Mouse (Mus musculus): ENCODE data around the gene Hoxb7. TPM values are rescaled to one million over a fixed set of nuclear protein-coding genes. Genes with fewer than 3 reads are reported as not detected.
A peak's percentile ranks its signal among the peaks of the same experiment; 100 is the strongest.

Gene Hoxb7
- polyA plus RNA-seq, 1 experiment from 2014 or later, result 2.2 TPM

GRCm38 (mm10) chr11:96317608-96318367 is 31.4 kb downstream of the Hoxb7 start, which contains the start of gene Hoxb4:
Gene Hoxb4, plus strand, starts transcription at chr11:96318267.
- Histone ChIP-seq H3K27ac (no peak within 1 kb of the TSS), H3K4me1 (peaks cover 18% of the 10 kb centered on the region), H3K4me3 (peak within 1 kb of the TSS; percentile 37), H3K27me3 (peaks cover 100% of the 10 kb centered on the region), H3K36me3 (no peaks in the 10 kb centered on the region), H3K4me2 (replicated peaks) (peak within 1 kb of the TSS; percentile 58), H3K9me3 (no peaks in the 10 kb centered on the region), H3K9ac (peak within 1 kb of the TSS; percentile 57)
- WGBS, result 3% methylated on average over 28 of the region's 28 CpGs
- ATAC-seq (ENCODE audit: low FRiP score, low read depth), result no peak; the same call in 1 of the 2 replicates

- under 1% methylated on average over 45 of the region's 45 CpGs for WGBS
- peaks cover 18% of the 10 kb centered on the region for H3K4me1 ChIP-seq
- H3K9ac ChIP-seq, result peak overlapping the region; percentile 57
- peaks cover 100% of the 10 kb centered on the region for H3K27me3 ChIP-seq
- peak overlapping the region; percentile 37 for H3K4me3 ChIP-seq
- H3K4me2 ChIP-seq (replicated peaks), result peak overlapping the region; percentile 58
- ATAC-seq (ENCODE audit: low FRiP score, low read depth), result peak; percentile 36; the same call in 1 of the 2 replicates
- H3K36me3 ChIP-seq, result no peaks in the 10 kb centered on the region
- H3K9me3 ChIP-seq, result no peaks in the 10 kb centered on the region
- H3K27ac ChIP-seq, result no peak overlapping the region
Observed at GRCm38 (mm10) chr11:96318368-96319070, 32.1 kb downstream of the Hoxb7 start.

GRCm38 (mm10) chr11:96319071-96319902 is 32.9 kb downstream of the Hoxb7 start:
- H3K4me1 ChIP-seq, result peaks cover 18% of the 10 kb centered on the region
- ATAC-seq (ENCODE audit: low FRiP score, low read depth), result peak; percentile 36; the same call in 1 of the 2 replicates
- whole genome bisulfite sequencing, result under 1% methylated on average over 32 of the region's 34 CpGs

GRCm38 (mm10) chr11:96319910-96320309 is 33.5 kb downstream of the Hoxb7 start:
- WGBS, result under 1% methylated on average over 29 of the region's 29 CpGs
- ATAC-seq (ENCODE audit: low FRiP score, low read depth), result no peak
- Histone ChIP-seq H3K4me1 (peaks cover 15% of the 10 kb centered on the region), H3K36me3 (no peaks in the 10 kb centered on the region), H3K4me3 (peak overlapping the region; percentile 22), H3K27me3 (peaks cover 100% of the 10 kb centered on the region), H3K9ac (0 out of 2 replicates have a peak overlapping the region, but pooled peaks have one; percentile 43), H3K27ac (no peak overlapping the region), H3K9me3 (no peaks in the 10 kb centered on the region), H3K4me2 (replicated peaks) (peak overlapping the region; percentile 58)

More at GRCm38 (mm10) chr11:96319071-96319902, 32.9 kb downstream of the Hoxb7 start:
- peak overlapping the region; percentile 57 for H3K9ac ChIP-seq
- H3K36me3 ChIP-seq, result no peaks in the 10 kb centered on the region
- H3K4me3 ChIP-seq, result peak overlapping the region; percentile 37
- peak overlapping the region; percentile 58 for H3K4me2 ChIP-seq (replicated peaks)
- H3K9me3 ChIP-seq, result no peaks in the 10 kb centered on the region
- H3K27ac ChIP-seq, result no peak overlapping the region
- peaks cover 100% of the 10 kb centered on the region for H3K27me3 ChIP-seq

- H3K9me3 ChIP-seq, result no peaks in the 10 kb centered on the region
- peaks cover 15% of the 10 kb centered on the region for H3K4me1 ChIP-seq
- peaks cover 100% of the 10 kb centered on the region for H3K27me3 ChIP-seq
- no peak overlapping the region for H3K27ac ChIP-seq
- H3K4me2 ChIP-seq (replicated peaks), result no peak overlapping the region
- WGBS, result 8% methylated on average over 17 of the region's 17 CpGs
- H3K4me3 ChIP-seq, result no peak overlapping the region
- no peak overlapping the region for H3K9ac ChIP-seq
- H3K36me3 ChIP-seq, result no peaks in the 10 kb centered on the region
- no peak for ATAC-seq (ENCODE audit: low FRiP score, low read depth)
Observed at GRCm38 (mm10) chr11:96320688-96321087, 34.3 kb downstream of the Hoxb7 start.

- no peak overlapping the region for H3K9ac ChIP-seq
- H3K4me3 ChIP-seq, result no peak overlapping the region
- H3K4me2 ChIP-seq (replicated peaks), result no peak overlapping the region
- WGBS, result 11% methylated on average over 5 of the region's 5 CpGs
- H3K27me3 ChIP-seq, result peaks cover 100% of the 10 kb centered on the region
- no peaks in the 10 kb centered on the region for H3K9me3 ChIP-seq
- no peak for ATAC-seq (ENCODE audit: low FRiP score, low read depth)
- H3K36me3 ChIP-seq, result no peaks in the 10 kb centered on the region
- peaks cover 15% of the 10 kb centered on the region for H3K4me1 ChIP-seq
- no peak overlapping the region for H3K27ac ChIP-seq
Observed at GRCm38 (mm10) chr11:96321846-96322245, 35.4 kb downstream of the Hoxb7 start.

GRCm38 (mm10) chr11:96322738-96323137 is 36.3 kb downstream of the Hoxb7 start:
- no peak overlapping the region for H3K4me3 ChIP-seq

GRCm38 (mm10) chr11:96323154-96323553 is 36.7 kb downstream of the Hoxb7 start, which contains the start of gene Hoxb3:
Gene Hoxb3, plus strand, starts transcription at chr11:96323326.
- Histone ChIP-seq H3K36me3 (no peaks in the 10 kb centered on the region), H3K9me3 (no peaks in the 10 kb centered on the region), H3K27me3 (peaks cover 100% of the 10 kb centered on the region), H3K4me2 (replicated peaks) (no peak within 1 kb of the TSS), H3K9ac (no peak within 1 kb of the TSS), H3K4me3 (no peak within 1 kb of the TSS), H3K4me1 (peaks cover 15% of the 10 kb centered on the region), H3K27ac (no peak within 1 kb of the TSS)
- no peak for ATAC-seq (ENCODE audit: low FRiP score, low read depth)
- 8% methylated on average over 10 of the region's 10 CpGs for WGBS

More at GRCm38 (mm10) chr11:96322738-96323137, 36.3 kb downstream of the Hoxb7 start:
- no peak for ATAC-seq (ENCODE audit: low FRiP score, low read depth)
- 14% methylated on average over 6 of the region's 6 CpGs for WGBS
- H3K27me3 ChIP-seq, result peaks cover 100% of the 10 kb centered on the region
- no peaks in the 10 kb centered on the region for H3K36me3 ChIP-seq
- no peak overlapping the region for H3K9ac ChIP-seq
- no peak overlapping the region for H3K27ac ChIP-seq
- H3K9me3 ChIP-seq, result no peaks in the 10 kb centered on the region
- no peak overlapping the region for H3K4me2 ChIP-seq (replicated peaks)
- peaks cover 15% of the 10 kb centered on the region for H3K4me1 ChIP-seq

GRCm38 (mm10) chr11:96324125-96324524 is 37.7 kb downstream of the Hoxb7 start:
- Histone ChIP-seq H3K9me3 (no peaks in the 10 kb centered on the region), H3K9ac (no peak overlapping the region), H3K36me3 (no peaks in the 10 kb centered on the region), H3K27me3 (peaks cover 100% of the 10 kb centered on the region), H3K4me2 (replicated peaks) (no peak overlapping the region), H3K27ac (no peak overlapping the region), H3K4me3 (no peak overlapping the region), H3K4me1 (peaks cover 10% of the 10 kb centered on the region)
- WGBS, result 5% methylated on average over 5 of the region's 5 CpGs
- no peak for ATAC-seq (ENCODE audit: low FRiP score, low read depth)

- no peak overlapping the region for H3K9ac ChIP-seq
- no peaks in the 10 kb centered on the region for H3K36me3 ChIP-seq
- H3K4me1 ChIP-seq, result peaks cover 2% of the 10 kb centered on the region
- H3K27ac ChIP-seq, result no peak overlapping the region
- H3K4me2 ChIP-seq (replicated peaks), result no peak overlapping the region
- peaks cover 100% of the 10 kb centered on the region for H3K27me3 ChIP-seq
- H3K9me3 ChIP-seq, result no peaks in the 10 kb centered on the region
- H3K4me3 ChIP-seq, result no peak overlapping the region
- WGBS, result 22% methylated on average over 8 of the region's 8 CpGs
- no peak for ATAC-seq (ENCODE audit: low FRiP score, low read depth)
Observed at GRCm38 (mm10) chr11:96324965-96325364, 38.5 kb downstream of the Hoxb7 start.

- Histone ChIP-seq H3K4me1 (no peaks in the 10 kb centered on the region), H3K9me3 (no peaks in the 10 kb centered on the region), H3K9ac (no peak overlapping the region), H3K4me3 (0 out of 2 replicates have a peak overlapping the region, but pooled peaks have one; percentile 2), H3K4me2 (replicated peaks) (peak overlapping the region; percentile 28; the same call in 1 of the 2 replicates), H3K27me3 (peaks cover 100% of the 10 kb centered on the region), H3K27ac (no peak overlapping the region), H3K36me3 (no peaks in the 10 kb centered on the region)
- ATAC-seq (ENCODE audit: low FRiP score, low read depth), result no peak
- WGBS, result 5% methylated on average over 22 of the region's 22 CpGs
Observed at GRCm38 (mm10) chr11:96325747-96326212, 39.4 kb downstream of the Hoxb7 start.
